Mouse (Mus musculus) liver, embryonic 14.5 days (tissue): ENCODE measurements around the gene Phlpp1.

Source experiments
- CTCF ChIP-seq: IDR thresholded peaks from 2 replicates; pipeline ENCODE4 v1.5.1; 2016; ENCODE audit warnings: antibody characterized with exemption, low read depth, control low read depth
- EP300 ChIP-seq: IDR thresholded peaks from 2 replicates; pipeline ENCODE4 v1.6.1; 2016; ENCODE audit warnings: antibody characterized with exemption, low read depth

DNA sequence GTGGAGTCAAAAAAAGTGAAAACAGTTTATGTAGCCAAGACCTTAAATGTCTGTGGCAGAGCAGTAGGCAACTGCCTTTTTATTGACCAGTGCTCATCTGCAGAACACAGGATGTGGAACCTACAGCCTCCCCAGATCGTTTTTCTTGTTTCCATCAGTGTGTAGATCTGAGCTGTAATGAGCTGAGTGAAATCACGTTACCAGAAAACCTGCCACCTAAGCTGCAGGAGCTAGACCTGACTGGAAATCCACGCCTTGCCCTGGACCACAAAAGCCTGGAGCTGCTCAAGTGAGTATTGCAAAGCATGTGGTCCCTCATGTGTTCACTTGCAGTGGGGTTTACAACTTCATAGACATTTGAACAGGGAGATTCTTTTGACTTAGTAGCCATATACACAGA lies 204.5 kb downstream of the Phlpp1 start:
- TF ChIP-seq CTCF (no peak), EP300 (no peak)
